1 mouse cellular context compared by ENCODE assay signal in genomic region chr17:46678911-46679310, GRCm38 (mm10).
TF ChIP-seq lines count a peak whose summit lies in the region.

No protein-coding gene starts in this region.

TF ChIP-seq in MEL, 35 proteins besides CTCF, POLR2A, EP300 and RAD21 (continued from another document):
- TF ChIP-seq NRF1 (IDR thresholded peaks at IDR 0.05; ENCODE audit: insufficient read depth, low read depth, low read length, poor library complexity, severe bottlenecking) (no peak), HCFC1 (IDR thresholded peaks at IDR 0.05; ENCODE audit: low read depth, low read length) (no peak), ZMIZ1 (IDR thresholded peaks at IDR 0.05; ENCODE audit: low read depth, low read length) (no peak)
